9 mouse cellular contexts compared by ENCODE assay signal in genomic region chr12:21135651-21136461, GRCm38 (mm10).
DNase-seq lines count a peak whose midpoint lies in the region; ATAC-seq and TF ChIP-seq lines count a peak whose summit lies in the region.
"Had no signal": no experiment of that assay in that cellular context is flagged by ENCODE, and none has a peak within 500 bp of the region (broad histone marks: within the 10 kb centered on the region; RNA-seq: fewer than 3 reads in every experiment).

No protein-coding gene starts in this region.

- TF ChIP-seq CTCF in embryonic fibroblast, embryonic 13.5 days (IDR thresholded peaks at IDR 0.05; ENCODE audit: borderline replicate concordance, insufficient read depth, low read length), result no peak

- no peaks in the 10 kb centered on the region for H3K27me3 ChIP-seq in intestine, embryonic 16.5 days (replicated peaks; ENCODE audit: control insufficient read depth, insufficient read depth, low read length)
- H3K27me3 ChIP-seq: CH12.LX had no signal

- peak overlapping the region; percentile 37 for H3K27ac ChIP-seq in embryonic fibroblast, embryonic 13.5 days (ENCODE audit: insufficient read depth, low read length)
- H3K27ac ChIP-seq in intestine, embryonic 16.5 days (ENCODE audit: low read length), result peak overlapping the region; percentile 88

- peak; percentile 92 for ATAC-seq in intestine, embryonic 16.5 days

- no peaks in the 10 kb centered on the region for H3K36me3 ChIP-seq in intestine, embryonic 16.5 days (ENCODE audit: control insufficient read depth, insufficient read depth, low read length)

- no peak overlapping the region for H3K4me3 ChIP-seq in embryonic fibroblast, embryonic 13.5 days (ENCODE audit: insufficient read depth, low read length)
- no peak overlapping the region for H3K4me3 ChIP-seq in intestine, embryonic 16.5 days (ENCODE audit: low read length)

- H3K9ac ChIP-seq in intestine, embryonic 16.5 days (ENCODE audit: low read depth, low read length), result peak overlapping the region; percentile 4; the same call in 1 of the 2 replicates

- TF ChIP-seq POLR2A in embryonic fibroblast, embryonic 13.5 days (IDR thresholded peaks at IDR 0.05; ENCODE audit: low read depth, low read length), result no peak

- peaks cover 17% of the 10 kb centered on the region for H3K4me1 ChIP-seq in embryonic fibroblast, embryonic 13.5 days (ENCODE audit: control insufficient read depth, insufficient read depth, low read length)
- peaks cover 61% of the 10 kb centered on the region for H3K4me1 ChIP-seq in intestine, embryonic 16.5 days (ENCODE audit: control insufficient read depth, insufficient read depth, low read length)

- H3K4me2 ChIP-seq in intestine, embryonic 16.5 days (ENCODE audit: low read depth, low read length), result no peak overlapping the region

- H3K9me3 ChIP-seq in intestine, embryonic 16.5 days (ENCODE audit: control insufficient read depth, low read length), result no peaks in the 10 kb centered on the region

- WGBS in intestine, embryonic 16.5 days, result 37% methylated on average over 8 of the region's 8 CpGs

- peak; percentile 39 for DNase-seq in embryo, embryonic 10 days (ENCODE audit: low spot score)
- no peak for DNase-seq in embryo, embryonic 11 days
- peak; percentile 90 for DNase-seq in 3T3-L1 (ENCODE audit: low read depth, low spot score)
- DNase-seq in lung, postnatal 14 days, result peak; percentile 35
- no peak for DNase-seq in gastrocnemius, adult 18-20 months (ENCODE audit: low spot score)
- DNase-seq in frontal cortex, postnatal 25 days (ENCODE audit: low spot score in 2 of 2), result no peak

Comparison
In these comparisons a context has a peak if more than half of its experiments do, and no peak if none do; other contexts are left out.
1. DNase-seq: peak in embryo, embryonic 10 days (single experiment), 3T3-L1 (single experiment) and lung, postnatal 14 days (single experiment); none in embryo, embryonic 11 days (single experiment), gastrocnemius, adult 18-20 months (single experiment) and frontal cortex, postnatal 25 days (0 of 2).